Mouse (Mus musculus): ENCODE results near the gene Gm3250. TPM values are rescaled to one million over a fixed set of nuclear protein-coding genes. Genes with fewer than 3 reads are reported as not detected.
"Not testable (repeated sequence)": the region's sequence is repeated elsewhere in the genome, so short reads cannot be mapped to it uniquely, and the experiment has no call there.

Gene Gm3250
- polyA plus RNA-seq, 1 experiment from 2014 or later, result not detected

GRCm38 (mm10) chr10:77750686-77751085 lies 31.7 kb downstream of the Gm3250 start:
- H3K9ac ChIP-seq; H3K4me1 ChIP-seq (replicated peaks); H3K9me3 ChIP-seq (replicated peaks); ATAC-seq (ENCODE audit: insufficient read depth); H3K4me2 ChIP-seq; H3K4me3 ChIP-seq (replicated peaks); H3K27me3 ChIP-seq; H3K36me3 ChIP-seq (replicated peaks); H3K27ac ChIP-seq (replicated peaks): not testable (repeated sequence)
- WGBS (ENCODE audit: insufficient replicate concordance), result 67% methylated on average over 1 of the region's 1 CpGs

- H3K4me3 ChIP-seq (replicated peaks); H3K4me2 ChIP-seq; H3K4me1 ChIP-seq (replicated peaks); H3K9ac ChIP-seq; H3K27ac ChIP-seq (replicated peaks); H3K36me3 ChIP-seq (replicated peaks); ATAC-seq (ENCODE audit: insufficient read depth); H3K9me3 ChIP-seq (replicated peaks); H3K27me3 ChIP-seq: not testable (repeated sequence)
- WGBS (ENCODE audit: insufficient replicate concordance), result 48% methylated on average over 5 of the region's 5 CpGs
These were observed 40.2 kb downstream of the Gm3250 start, which contains the start of gene Gm18596 for GRCm38 (mm10) chr10:77741924-77742688. TSS of gene Gm18596 (minus strand) at chr10:77742638.

GRCm38 (mm10) chr10:77738929-77739328 lies 43.4 kb downstream of the Gm3250 start:
- H3K27ac ChIP-seq (replicated peaks), result no peak overlapping the region
- WGBS (ENCODE audit: insufficient replicate concordance), result 53% methylated on average over 4 of the region's 4 CpGs
- no peak for ATAC-seq (ENCODE audit: insufficient read depth)
- no peaks in the 10 kb centered on the region for H3K27me3 ChIP-seq
- no peak overlapping the region for H3K4me2 ChIP-seq
- H3K36me3 ChIP-seq (replicated peaks), result no peaks in the 10 kb centered on the region
- no peak overlapping the region for H3K4me3 ChIP-seq (replicated peaks)
- no peak overlapping the region for H3K9ac ChIP-seq
- H3K9me3 ChIP-seq (replicated peaks), result no peaks in the 10 kb centered on the region
- H3K4me1 ChIP-seq (replicated peaks), result no peaks in the 10 kb centered on the region

- H3K4me2 ChIP-seq, result no peak overlapping the region
- no peaks in the 10 kb centered on the region for H3K9me3 ChIP-seq (replicated peaks)
- no peaks in the 10 kb centered on the region for H3K36me3 ChIP-seq (replicated peaks)
- H3K4me1 ChIP-seq (replicated peaks), result no peaks in the 10 kb centered on the region
- no peak for ATAC-seq (ENCODE audit: insufficient read depth)
- no peaks in the 10 kb centered on the region for H3K27me3 ChIP-seq
- WGBS (ENCODE audit: insufficient replicate concordance), result 60% methylated on average over 1 of the region's 1 CpGs
- H3K4me3 ChIP-seq (replicated peaks), result no peak overlapping the region
- H3K9ac ChIP-seq, result no peak overlapping the region
- H3K27ac ChIP-seq (replicated peaks), result no peak overlapping the region
These were observed 46.4 kb downstream of the Gm3250 start for GRCm38 (mm10) chr10:77735928-77736327.

Other genes with a start within 250 kb of the Gm3250 start
- 79.6 and 89.2 TPM in 2 replicates for gene Pttg1ip, start 200.8 kb downstream of the Gm3250 start, polyA plus RNA-seq (2015; fragmentation: Nextera tagmentation; extraction: Ambion mirVana)
- 91.2 and 93.4 TPM in 2 replicates for gene Sumo3, start 176.4 kb downstream of the Gm3250 start, polyA plus RNA-seq (2015; fragmentation: Nextera tagmentation; extraction: Ambion mirVana)
- gene Gm49325, start 176.3 kb downstream of the Gm3250 start, polyA plus RNA-seq (2015; fragmentation: Nextera tagmentation; extraction: Ambion mirVana), result 0.82 TPM in 1 of 2 replicates, not detected in the other
- gene Ube2g2, start 160.3 kb downstream of the Gm3250 start, polyA plus RNA-seq (2015; fragmentation: Nextera tagmentation; extraction: Ambion mirVana), result 47.0 and 58.0 TPM in 2 replicates
- gene Tspear, start 96.0 kb downstream of the Gm3250 start, polyA plus RNA-seq (2015; fragmentation: Nextera tagmentation; extraction: Ambion mirVana), result 0.06 TPM in 1 of 2 replicates, not detected in the other
- not detected in 2 replicates for gene Gm19402, start 91.8 kb downstream of the Gm3250 start, polyA plus RNA-seq (2015; fragmentation: Nextera tagmentation; extraction: Ambion mirVana)
- not detected in 2 replicates for gene Gm9508, start 85.3 kb downstream of the Gm3250 start, polyA plus RNA-seq (2015; fragmentation: Nextera tagmentation; extraction: Ambion mirVana)
- not detected in 2 replicates for gene Gm10272, start 75.9 kb downstream of the Gm3250 start, polyA plus RNA-seq (2015; fragmentation: Nextera tagmentation; extraction: Ambion mirVana)
- gene Gm10024, start 71.1 kb downstream of the Gm3250 start, polyA plus RNA-seq (2015; fragmentation: Nextera tagmentation; extraction: Ambion mirVana), result not detected in 2 replicates
- not detected in 2 replicates for gene Gm10142, start 66.7 kb downstream of the Gm3250 start, polyA plus RNA-seq (2015; fragmentation: Nextera tagmentation; extraction: Ambion mirVana)
- not detected in 2 replicates for gene Krtap12-1, start 61.9 kb downstream of the Gm3250 start, polyA plus RNA-seq (2015; fragmentation: Nextera tagmentation; extraction: Ambion mirVana)
- gene Gm10100, start 56.1 kb downstream of the Gm3250 start, polyA plus RNA-seq (2015; fragmentation: Nextera tagmentation; extraction: Ambion mirVana), result not detected in 2 replicates
- gene Gm18596, start 39.9 kb downstream of the Gm3250 start, polyA plus RNA-seq (2015; fragmentation: Nextera tagmentation; extraction: Ambion mirVana), result not detected in 2 replicates
- gene Gm9736, start 31.2 kb downstream of the Gm3250 start, polyA plus RNA-seq (2015; fragmentation: Nextera tagmentation; extraction: Ambion mirVana), result not detected in 2 replicates
- not detected in 2 replicates for gene Gm3233, start 22.9 kb downstream of the Gm3250 start, polyA plus RNA-seq (2015; fragmentation: Nextera tagmentation; extraction: Ambion mirVana)
- not detected in 2 replicates for gene Gm3238, start 11.2 kb downstream of the Gm3250 start, polyA plus RNA-seq (2015; fragmentation: Nextera tagmentation; extraction: Ambion mirVana)
- not detected in 2 replicates for gene Gm7138, start 5.6 kb downstream of the Gm3250 start, polyA plus RNA-seq (2015; fragmentation: Nextera tagmentation; extraction: Ambion mirVana)
- not detected in 2 replicates for gene Gm7137, start 5.7 kb upstream of the Gm3250 start, polyA plus RNA-seq (2015; fragmentation: Nextera tagmentation; extraction: Ambion mirVana)
- gene Gm9639, start 12.5 kb upstream of the Gm3250 start, polyA plus RNA-seq (2015; fragmentation: Nextera tagmentation; extraction: Ambion mirVana), result not detected in 2 replicates
- gene Gm19668, start 16.6 kb upstream of the Gm3250 start, polyA plus RNA-seq (2015; fragmentation: Nextera tagmentation; extraction: Ambion mirVana), result not detected in 2 replicates
- gene Gm9507, start 29.3 kb upstream of the Gm3250 start, polyA plus RNA-seq (2015; fragmentation: Nextera tagmentation; extraction: Ambion mirVana), result not detected in 2 replicates
- not detected in 2 replicates for gene Gm2696, start 32.1 kb upstream of the Gm3250 start, polyA plus RNA-seq (2015; fragmentation: Nextera tagmentation; extraction: Ambion mirVana)
- not detected in 2 replicates for gene Krtap10-4, start 44.6 kb upstream of the Gm3250 start, polyA plus RNA-seq (2015; fragmentation: Nextera tagmentation; extraction: Ambion mirVana)
- gene Krtap10-10, start 53.4 kb upstream of the Gm3250 start, polyA plus RNA-seq (2015; fragmentation: Nextera tagmentation; extraction: Ambion mirVana), result not detected in 2 replicates
- gene Gm36176, start 64.3 kb upstream of the Gm3250 start, polyA plus RNA-seq (2015; fragmentation: Nextera tagmentation; extraction: Ambion mirVana), result not detected in 2 replicates
- gene Gm10318, start 70.3 kb upstream of the Gm3250 start, polyA plus RNA-seq (2015; fragmentation: Nextera tagmentation; extraction: Ambion mirVana), result not detected in 2 replicates
- not detected in 2 replicates for gene Gm3285, start 79.4 kb upstream of the Gm3250 start, polyA plus RNA-seq (2015; fragmentation: Nextera tagmentation; extraction: Ambion mirVana)
- 13.7 and 16.3 TPM in 2 replicates for gene Lrrc3, start 120.0 kb upstream of the Gm3250 start, polyA plus RNA-seq (2015; fragmentation: Nextera tagmentation; extraction: Ambion mirVana)
- 2.2 and 3.2 TPM in 2 replicates for gene Trpm2, start 188.0 kb upstream of the Gm3250 start, polyA plus RNA-seq (2015; fragmentation: Nextera tagmentation; extraction: Ambion mirVana)
- 4.4 and 4.7 TPM in 2 replicates for gene 1810043G02Rik, start 196.0 kb upstream of the Gm3250 start, polyA plus RNA-seq (2015; fragmentation: Nextera tagmentation; extraction: Ambion mirVana)
- 80.6 and 85.9 TPM in 2 replicates for gene Pfkl, start 227.5 kb upstream of the Gm3250 start, polyA plus RNA-seq (2015; fragmentation: Nextera tagmentation; extraction: Ambion mirVana)

All from liver, embryonic 15.5 days (tissue).